Mouse (Mus musculus) thymus, postnatal 10 days (tissue): Measurements from ENCODE around the gene Aoc3.
"Not testable (repeated sequence)": the region's sequence is repeated elsewhere in the genome, so short reads cannot be mapped to it uniquely, and the experiment has no call there.

ENCODE experiments used
- DNase-seq, 2 experiments: peaks; one replicate each; pipeline ENCODE4 v3.0.0; 2021; ENCODE audit warnings: low spot score in 2 of 2

Gene Aoc3

DNA sequence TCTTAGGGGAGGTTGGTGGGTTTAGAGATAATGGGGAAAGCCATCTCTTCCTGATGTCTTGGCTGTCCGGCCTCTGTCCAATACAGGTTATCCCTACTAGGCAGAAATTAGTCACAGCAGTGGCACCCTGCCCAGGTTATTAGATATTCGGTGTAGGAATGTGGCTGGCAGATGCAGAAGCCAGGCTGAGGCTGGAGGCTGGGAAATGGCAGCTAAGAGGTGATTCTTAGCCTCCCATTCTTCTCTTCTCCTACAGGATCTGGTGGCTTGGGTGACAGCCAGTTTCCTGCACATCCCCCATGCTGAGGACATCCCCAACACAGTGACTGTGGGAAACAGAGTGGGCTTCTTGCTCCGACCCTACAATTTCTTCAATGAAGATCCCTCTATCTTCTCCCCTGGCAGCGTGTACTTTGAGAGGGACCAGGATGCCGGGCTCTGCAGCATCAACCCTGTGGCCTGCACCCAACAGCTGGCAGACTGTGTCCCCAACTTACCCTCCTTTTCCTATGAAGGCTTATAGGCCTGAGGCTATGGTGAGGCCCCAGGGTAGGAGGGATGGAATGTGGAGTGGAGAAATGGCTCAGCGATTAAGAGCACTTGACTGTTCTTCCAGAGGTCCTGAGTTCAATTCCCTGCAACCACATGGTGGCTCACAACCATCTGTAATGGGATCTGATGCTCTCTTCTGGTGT is 1.3 kb upstream of the Aoc3 start:
- no peak for DNase-seq

DNA sequence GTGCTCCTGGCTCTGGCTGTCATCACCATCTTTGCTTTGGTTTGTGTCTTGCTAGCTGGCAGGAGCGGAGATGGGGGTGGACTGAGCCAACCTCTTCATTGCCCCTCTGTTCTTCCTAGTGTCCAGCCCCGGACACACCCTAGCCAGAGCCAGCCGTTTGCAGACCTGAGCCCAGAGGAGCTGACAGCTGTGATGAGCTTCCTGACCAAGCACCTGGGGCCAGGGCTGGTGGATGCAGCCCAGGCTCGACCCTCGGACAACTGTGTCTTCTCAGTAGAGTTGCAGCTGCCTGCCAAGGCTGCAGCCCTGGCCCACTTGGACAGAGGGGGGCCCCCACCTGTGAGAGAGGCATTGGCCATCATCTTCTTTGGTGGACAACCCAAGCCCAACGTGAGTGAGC is 556 bp downstream of the Aoc3 start:
- not testable (repeated sequence) for DNase-seq

GRCm38 (mm10) chr11:101332537-101332936 is 2.1 kb downstream of the Aoc3 start:
- DNase-seq = no peak

DNA sequence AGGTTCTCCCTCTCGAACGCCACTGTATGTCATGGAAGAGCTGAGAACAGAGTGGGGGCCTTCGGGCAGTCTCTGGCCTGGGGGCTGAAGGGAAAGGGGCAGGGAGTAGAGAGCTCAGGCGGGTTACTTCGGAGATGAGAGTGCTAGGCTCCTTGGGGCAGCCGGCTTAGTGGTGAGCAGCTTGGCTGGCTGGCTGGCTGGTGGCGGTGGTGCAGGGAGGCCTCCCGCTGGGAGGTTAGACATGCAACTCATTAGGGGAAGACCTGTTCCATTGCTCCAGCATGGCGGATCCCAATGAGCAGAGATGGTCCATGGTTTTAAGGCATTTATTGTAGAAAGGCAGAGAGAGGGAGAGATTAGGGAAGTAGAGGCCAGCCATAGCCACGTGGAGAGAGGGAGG is 3.6 kb downstream of the Aoc3 start:
- no peak for DNase-seq

DNA sequence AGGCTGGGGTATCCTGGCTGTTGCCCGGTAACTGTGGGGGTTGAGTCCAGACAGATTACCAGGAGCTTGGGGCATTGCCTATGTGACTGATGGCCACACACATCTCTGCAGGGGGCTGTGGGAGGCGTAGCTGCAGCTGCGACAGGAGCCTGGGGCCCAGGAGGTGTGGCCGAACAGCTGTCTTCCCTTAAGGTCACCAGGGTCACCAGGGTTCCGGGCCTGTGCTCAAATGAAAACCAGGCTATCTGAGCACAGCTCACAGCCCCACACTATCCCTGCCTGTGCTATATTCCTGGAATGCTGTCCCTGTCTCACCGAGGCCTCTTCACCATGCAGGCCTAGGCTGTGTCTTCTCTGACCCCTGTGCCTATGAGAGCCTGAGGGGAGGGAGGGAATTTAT is 4.1 kb downstream of the Aoc3 start:
- no peak for DNase-seq

- DNase-seq = no peak
These were observed 5.3 kb downstream of the Aoc3 start for GRCm38 (mm10) chr11:101335685-101336084.

- no peak for DNase-seq
These were observed 7.8 kb downstream of the Aoc3 start for GRCm38 (mm10) chr11:101338123-101338760.

DNA sequence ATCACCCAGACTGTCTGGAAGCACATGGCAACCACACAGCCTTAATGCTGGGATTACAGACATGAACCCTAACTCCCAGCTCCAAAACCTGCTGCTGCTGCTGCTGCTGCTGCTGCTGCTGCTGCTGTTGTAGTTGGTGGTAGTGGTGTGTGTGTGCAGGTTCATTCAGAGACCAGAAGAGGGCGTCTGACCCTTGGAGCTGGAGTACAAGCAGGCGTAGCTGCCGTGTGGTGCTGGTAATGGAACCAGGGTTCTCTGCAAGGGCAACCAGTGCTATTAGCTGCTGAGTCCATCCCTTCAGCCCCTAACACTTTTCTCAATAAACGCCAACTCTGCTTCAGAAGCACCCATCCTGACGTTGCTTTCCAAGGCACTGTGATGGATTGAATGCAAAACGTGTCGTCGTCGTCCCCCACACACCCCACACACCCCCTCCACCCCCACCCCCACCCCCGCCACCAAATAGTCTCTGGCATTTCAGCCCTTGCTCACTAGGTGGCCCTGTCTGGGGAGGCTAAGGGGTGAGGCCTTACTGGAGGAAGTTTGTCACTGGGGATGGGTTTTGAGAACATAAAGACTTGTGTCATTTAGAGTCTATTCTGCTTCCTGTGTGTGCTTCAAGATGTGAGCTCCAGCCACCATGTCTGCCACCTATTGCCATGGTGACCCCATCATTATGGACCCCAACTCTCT is 16.8 kb downstream of the Aoc3 start:
- DNase-seq = no peak

DNA sequence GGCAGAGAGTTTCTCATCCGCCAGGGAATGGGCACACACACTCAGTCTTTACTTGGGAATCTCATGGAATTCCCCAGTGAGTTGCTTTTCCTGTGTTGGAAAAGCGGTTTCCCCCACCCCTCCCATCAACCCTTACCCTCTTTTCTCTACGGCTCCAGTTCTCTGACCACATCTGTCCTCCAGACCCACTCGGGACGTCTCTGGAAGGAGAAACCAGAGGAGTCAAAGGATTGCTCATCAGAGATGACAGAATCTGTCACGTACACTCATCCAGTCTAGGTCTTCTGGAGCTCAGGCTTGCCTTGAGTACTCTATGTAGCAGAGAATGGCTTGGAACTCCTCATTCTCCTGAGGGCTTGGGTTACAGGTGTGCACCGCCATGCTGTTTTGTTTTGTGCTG is 18.4 kb downstream of the Aoc3 start:
- DNase-seq = no peak

- no peak for DNase-seq
These were observed 18.8 kb downstream of the Aoc3 start for GRCm38 (mm10) chr11:101349216-101349615.

DNA sequence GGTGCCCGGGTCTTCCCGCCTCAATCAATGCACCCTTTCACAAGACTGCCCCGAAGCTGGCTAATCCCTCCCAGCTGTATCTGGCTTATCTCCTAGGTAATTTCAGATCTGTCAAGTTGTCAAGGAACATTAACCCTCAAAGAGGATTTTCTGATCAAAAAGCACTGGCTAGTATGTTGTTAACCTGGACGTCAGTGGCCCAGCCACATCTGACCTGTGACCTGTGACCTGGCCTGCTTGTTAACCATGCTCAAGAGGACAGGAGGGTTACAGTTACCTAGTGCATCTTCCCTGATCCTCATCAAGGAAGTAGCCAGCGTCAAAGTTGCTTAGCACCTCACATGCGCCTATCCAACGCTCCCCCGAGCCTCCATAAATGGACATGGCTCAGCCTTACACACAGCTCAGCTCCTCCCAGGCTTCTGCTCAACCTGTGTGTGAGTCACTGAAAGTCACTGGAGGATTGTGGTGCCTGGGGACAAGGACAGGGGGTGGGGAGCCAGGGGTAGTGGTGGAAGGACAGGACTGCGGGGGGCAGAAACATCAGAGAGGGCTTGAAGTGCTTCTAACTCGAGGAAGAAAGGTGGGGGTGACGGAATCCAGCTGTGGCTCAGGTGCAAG is 20.8 kb downstream of the Aoc3 start:
- no peak for DNase-seq

- DNase-seq = no peak
These were observed 21.3 kb downstream of the Aoc3 start for GRCm38 (mm10) chr11:101351721-101352111.

DNA sequence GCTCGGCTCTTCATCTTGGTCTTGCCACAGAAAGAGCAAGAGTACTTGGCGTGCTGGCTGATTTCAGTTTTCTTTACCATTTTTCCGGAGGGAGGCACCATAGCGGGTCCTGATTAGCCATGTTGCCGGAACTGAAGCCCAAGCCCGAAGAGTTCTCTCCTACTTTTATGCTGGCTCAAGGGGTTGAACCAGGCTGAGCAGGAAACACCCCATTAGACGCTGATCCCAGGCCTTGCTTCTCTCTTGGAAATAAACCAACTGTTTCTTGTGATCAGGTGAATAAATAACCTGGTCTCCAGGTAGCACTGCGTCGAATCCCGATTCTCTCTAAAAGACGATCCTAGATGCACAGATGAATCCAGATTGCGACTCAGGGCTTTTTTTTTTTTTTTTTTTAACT is 23.0 kb downstream of the Aoc3 start:
- DNase-seq = no peak

DNA sequence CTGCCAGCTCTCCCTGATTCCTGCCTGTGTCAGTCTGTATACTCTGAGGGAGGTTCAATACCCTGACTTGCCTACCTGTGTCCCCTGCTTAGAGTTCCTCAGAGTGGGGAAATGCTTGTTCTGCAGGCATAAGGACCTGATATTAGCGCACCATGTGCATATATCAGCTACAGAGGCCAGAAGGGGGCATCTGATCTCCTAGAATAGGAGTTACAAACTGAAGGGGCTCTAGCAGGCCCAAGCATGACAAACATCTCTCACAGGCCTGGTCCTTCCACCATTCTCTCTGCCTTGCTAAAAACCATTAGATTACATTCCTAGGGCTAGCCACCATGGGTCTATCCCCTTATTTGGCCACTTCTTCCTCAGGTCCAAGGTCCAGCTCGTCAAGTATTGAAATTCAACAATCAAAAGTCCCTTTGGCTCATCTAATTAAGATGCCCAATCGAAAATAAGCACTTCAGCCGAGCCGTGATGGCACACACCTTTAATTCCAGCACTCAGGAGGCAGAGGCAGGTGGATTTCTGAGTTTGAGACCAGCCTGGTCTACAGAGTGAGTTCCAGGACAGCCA is 24.1 kb downstream of the Aoc3 start:
- DNase-seq = peak in 1 of 2 experiments; percentile 22

- DNase-seq = no peak
These were observed 25.5 kb downstream of the Aoc3 start for GRCm38 (mm10) chr11:101355916-101356315.

DNA sequence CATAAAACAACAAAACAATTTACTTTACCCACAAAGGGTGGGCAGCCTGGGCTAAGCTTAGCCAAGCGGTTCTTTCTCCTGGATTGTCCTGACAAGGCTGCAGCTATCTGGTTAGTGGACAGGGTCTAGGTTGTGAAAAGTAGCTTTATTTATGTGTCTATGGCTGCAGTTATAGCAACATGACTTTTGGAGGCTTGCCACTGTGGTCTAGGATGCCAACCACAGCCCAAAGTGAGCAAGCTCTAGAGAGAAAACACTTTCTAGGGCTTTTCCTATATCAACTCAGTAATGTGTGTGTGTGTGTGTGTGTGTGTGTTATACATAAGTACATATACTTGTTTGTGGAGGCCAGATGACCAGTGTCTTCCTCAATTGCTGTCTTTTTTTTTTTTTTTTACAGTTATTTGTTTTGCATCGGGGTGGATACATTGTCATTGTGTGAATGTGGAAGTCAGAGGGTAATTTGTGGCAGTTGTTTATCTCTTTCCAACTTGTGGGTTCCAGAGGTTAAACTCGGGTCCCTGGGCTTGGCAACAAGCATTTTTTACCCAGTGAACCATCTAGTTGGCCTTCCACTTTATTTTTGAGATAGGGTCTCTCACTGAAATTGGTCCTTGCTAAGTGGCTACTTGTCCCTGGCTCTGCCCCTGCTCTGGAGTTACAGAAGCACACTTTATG is 27.2 kb downstream of the Aoc3 start:
- no peak for DNase-seq

- DNase-seq = no peak
These were observed 29.4 kb downstream of the Aoc3 start for GRCm38 (mm10) chr11:101359776-101360175.

DNA sequence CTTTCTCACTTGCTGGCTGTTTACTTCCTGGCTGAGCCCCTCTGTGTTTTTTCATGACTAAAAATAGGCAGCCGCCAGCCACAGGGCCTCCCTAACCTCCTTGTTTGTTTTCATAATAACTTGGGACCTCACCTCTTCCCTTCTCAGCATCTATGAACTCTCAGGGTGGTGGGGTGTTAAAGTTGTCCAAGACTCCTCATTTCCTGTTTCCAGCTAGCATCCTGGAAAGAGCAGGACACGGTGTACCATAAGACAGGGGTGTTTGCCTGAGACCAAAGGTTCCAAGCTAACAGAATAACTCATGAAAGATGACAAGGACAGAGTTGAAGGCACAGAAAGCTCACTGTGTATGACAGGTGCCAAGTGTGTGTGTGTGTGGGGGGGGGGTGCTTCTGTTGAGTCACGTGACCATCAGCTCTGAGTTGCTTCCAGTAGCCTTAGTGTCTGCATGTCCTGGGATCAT is 30.3 kb downstream of the Aoc3 start:
- DNase-seq = peak; percentile 22 to 38

GRCm38 (mm10) chr11:101364531-101364931 is 34.1 kb downstream of the Aoc3 start:
- DNase-seq = no peak

DNA sequence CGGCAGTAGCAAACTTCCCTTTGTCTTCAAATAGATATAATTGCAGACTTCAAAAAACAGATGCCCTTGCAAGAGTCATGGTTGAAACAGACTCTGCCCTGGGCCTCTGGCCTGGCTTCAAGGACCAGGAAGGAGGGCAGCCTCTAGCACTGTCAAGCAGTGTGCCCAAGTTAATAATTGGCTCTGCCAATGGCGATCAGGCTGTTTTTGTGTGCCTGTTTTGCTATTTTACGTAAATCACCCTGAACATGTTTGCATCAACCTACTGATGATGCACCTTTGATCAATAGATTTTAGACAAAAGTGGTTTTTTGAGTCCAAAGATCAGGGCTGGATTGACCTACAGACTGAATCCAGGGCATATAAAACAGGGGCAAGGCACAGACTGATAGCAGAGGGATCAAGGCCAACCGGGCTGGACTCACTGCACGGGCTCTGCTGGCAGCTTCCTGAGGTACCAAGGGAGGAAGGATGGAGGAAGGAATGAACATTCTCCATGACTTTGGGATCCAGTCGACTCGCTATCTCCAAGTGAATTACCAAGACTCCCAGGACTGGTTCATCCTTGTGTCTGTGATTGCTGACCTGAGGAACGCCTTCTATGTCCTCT is 37.0 kb downstream of the Aoc3 start, which contains the start of gene G6pc:
Gene G6pc, plus strand, starts transcription at position 236 of the 610 bp plus-strand sequence.
- no peak for DNase-seq

DNA sequence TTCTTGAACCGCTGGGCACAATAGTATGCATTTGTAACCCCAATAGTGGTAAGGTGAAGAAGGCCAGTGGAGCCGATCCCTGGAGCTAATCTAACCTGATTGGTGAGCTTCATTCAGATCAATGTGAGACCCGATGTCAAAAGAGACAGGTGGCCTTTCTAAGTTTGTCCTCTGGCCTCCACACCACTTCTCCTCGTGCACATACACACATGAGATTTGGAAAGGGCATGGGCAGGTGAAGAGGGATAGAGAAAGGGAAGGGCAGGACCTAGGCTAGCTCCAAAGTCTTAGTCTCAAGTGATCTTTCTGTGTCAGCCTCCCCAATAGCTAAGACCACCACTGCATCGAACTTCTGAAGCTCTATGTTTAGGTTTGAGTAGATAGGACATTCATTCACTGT is 39.7 kb downstream of the Aoc3 start:
- no peak for DNase-seq
